10 mouse cellular contexts compared by ENCODE assay signal in genomic region chr7:145106494-145106849, GRCm38 (mm10).
DNase-seq lines count a peak whose midpoint lies in the region; ATAC-seq and TF ChIP-seq lines count a peak whose summit lies in the region.
"Had no signal": no experiment of that assay in that cellular context is flagged by ENCODE, and none has a peak within 500 bp of the region (broad histone marks: within the 10 kb centered on the region; RNA-seq: fewer than 3 reads in every experiment).

No protein-coding gene starts in this region.

- 0 out of 2 replicates have a peak, but pooled peaks cover 6% of the 10 kb centered on the region for H3K4me1 ChIP-seq in hindbrain, postnatal 0 days (ENCODE audit: insufficient read depth, low read length)

- 66% methylated on average over 4 of the region's 4 CpGs for WGBS in hindbrain, postnatal 0 days

- peak; percentile 22 to 24 for DNase-seq in cerebellum, adult 18-20 months
- no peak for DNase-seq in cerebellum, adult 11-12 months
- DNase-seq in adrenal gland, adult 18-20 months (ENCODE audit: low spot score in 2 of 2), result peak; percentile 64 to 65
- peak; percentile 44 for DNase-seq in gastrocnemius, adult 18-20 months (ENCODE audit: low spot score)
- peak; percentile 41 for DNase-seq in lung, postnatal 25 days (ENCODE audit: low spot score)
- no peak for DNase-seq in kidney, postnatal 4 days
- no peak for DNase-seq in layer of hippocampus, postnatal 10 days (ENCODE audit: low spot score in 2 of 2)
- DNase-seq in hindbrain, postnatal 0 days (ENCODE audit: low spot score), result no peak
- DNase-seq: kidney, adult 9 months had no signal

- no peak overlapping the region for H3K4me3 ChIP-seq in hindbrain, postnatal 0 days (ENCODE audit: low read length)
- H3K4me3 ChIP-seq: forebrain, embryonic 15.5 days had no signal

- ATAC-seq in hindbrain, postnatal 0 days, result no peak
- ATAC-seq: forebrain, embryonic 15.5 days had no signal

- TF ChIP-seq CTCF in hindbrain, postnatal 0 days (IDR thresholded peaks at IDR 0.05; ENCODE audit: low read depth), result no peak

- H3K36me3 ChIP-seq in hindbrain, postnatal 0 days (ENCODE audit: insufficient read depth, low read length), result no peaks in the 10 kb centered on the region
- H3K36me3 ChIP-seq: forebrain, embryonic 15.5 days had no signal

- H3K27ac ChIP-seq in hindbrain, postnatal 0 days, result no peak overlapping the region
- H3K27ac ChIP-seq: forebrain, embryonic 15.5 days had no signal

- H3K4me2 ChIP-seq in hindbrain, postnatal 0 days (ENCODE audit: low read depth, low read length), result no peak overlapping the region
- H3K4me2 ChIP-seq: forebrain, embryonic 15.5 days had no signal

- no peak overlapping the region for H3K9ac ChIP-seq in hindbrain, postnatal 0 days (replicated peaks; ENCODE audit: low read length)
- H3K9ac ChIP-seq: forebrain, embryonic 15.5 days had no signal

- no peaks in the 10 kb centered on the region for H3K27me3 ChIP-seq in hindbrain, postnatal 0 days (ENCODE audit: insufficient read depth, low read length)
- H3K27me3 ChIP-seq: forebrain, embryonic 15.5 days had no signal

- no peaks in the 10 kb centered on the region for H3K9me3 ChIP-seq in hindbrain, postnatal 0 days (ENCODE audit: low read length)
- H3K9me3 ChIP-seq: forebrain, embryonic 15.5 days had no signal

Comparison
In these comparisons a context has a peak if more than half of its experiments do, and no peak if none do; other contexts are left out.
1. DNase-seq: peak in cerebellum, adult 18-20 months (2 of 2), adrenal gland, adult 18-20 months (2 of 2), gastrocnemius, adult 18-20 months (single experiment) and lung, postnatal 25 days (single experiment); none in cerebellum, adult 11-12 months (single experiment), kidney, postnatal 4 days (0 of 2), layer of hippocampus, postnatal 10 days (0 of 2) and hindbrain, postnatal 0 days (single experiment).